Mouse (Mus musculus): Measurements from ENCODE around the gene Nmur1. TPM values are rescaled to one million over a fixed set of nuclear protein-coding genes. Genes with fewer than 3 reads are reported as not detected.

Gene Nmur1
- 1 to 10 TPM; 4.6 to 6.0 TPM for polyA plus RNA-seq (2017; shearing (Covaris generic))

GRCm38 (mm10) chr1:86426128-86426527 lies at the start of gene Nmur1, which contains the start of gene Tex44:
TSS of gene Nmur1 (minus strand) at chr1:86426228.
TSS of gene Tex44 (plus strand) at chr1:86426329.

DNA sequence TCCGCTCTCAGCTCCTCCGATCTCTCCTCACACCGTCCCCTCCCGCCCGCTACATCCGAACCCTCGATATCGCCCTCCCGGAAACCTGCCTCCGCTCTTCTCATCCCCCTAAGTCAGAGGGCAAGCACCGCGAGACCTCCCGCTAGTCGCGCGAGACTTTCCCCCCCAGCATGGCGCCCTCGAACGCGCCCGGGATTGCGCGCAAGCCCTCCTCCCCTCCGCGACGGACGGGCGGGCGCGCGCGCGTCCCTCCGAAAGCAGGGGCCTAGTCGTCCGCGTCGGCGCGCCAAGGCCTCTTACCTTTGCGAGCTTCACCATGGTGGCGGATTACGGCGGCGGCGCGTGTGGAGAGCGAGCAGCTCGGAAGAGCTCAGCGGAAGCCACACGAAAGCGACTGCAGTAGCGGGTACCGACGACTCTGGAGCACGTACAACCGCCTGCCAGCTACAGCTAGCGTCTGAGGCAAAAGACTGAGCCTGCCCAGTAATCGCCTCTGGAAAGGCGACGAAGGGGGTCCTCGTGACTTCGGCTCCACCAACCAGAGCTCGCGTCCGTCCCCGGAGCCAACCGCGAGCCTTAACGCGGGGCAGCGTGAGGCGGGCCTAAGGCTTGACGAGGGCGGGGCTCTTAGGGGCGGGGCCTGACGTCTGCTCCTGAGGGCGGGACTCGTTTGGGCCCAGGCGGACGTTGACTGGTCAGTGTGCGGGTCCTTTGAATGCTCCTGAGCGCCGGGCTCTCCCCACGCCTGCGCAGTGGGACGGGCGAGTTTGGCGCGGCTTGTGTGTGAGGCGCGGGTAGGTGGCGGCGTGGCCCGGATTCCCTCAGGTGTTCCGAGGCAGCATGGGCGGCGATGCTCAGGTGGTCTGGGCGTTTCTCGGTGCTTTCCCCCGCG lies 66.9 kb downstream of the Nmur1 start, which contains the start of gene Ncl:
Ncl (minus strand) TSS at position 495 of the 892 bp plus-strand sequence.

Other genes with a start within 250 kb of the Nmur1 start
- gene B3gnt7, start 123.4 kb downstream of the Nmur1 start, polyA plus RNA-seq (2017; shearing (Covaris generic)): under 1 TPM; 0.07 to 0.18 TPM
- 100 to 1,000 TPM; 395 to 527 TPM for gene Ncl, start 66.8 kb downstream of the Nmur1 start, polyA plus RNA-seq (2017; shearing (Covaris generic))
- gene Tex44, start 101 bp upstream of the Nmur1 start, polyA plus RNA-seq (2017; shearing (Covaris generic)): not detected
- gene Ptma, start 100.5 kb upstream of the Nmur1 start, polyA plus RNA-seq (2017; shearing (Covaris generic)): 1,000 to 10,000 TPM; 1,702 to 1,935 TPM
- 10 to 100 TPM; 49.3 to 57.7 TPM for gene Pde6d, start 156.4 kb upstream of the Nmur1 start, polyA plus RNA-seq (2017; shearing (Covaris generic))
- gene Cops7b, start 156.7 kb upstream of the Nmur1 start, polyA plus RNA-seq (2017; shearing (Covaris generic)): 10 to 100 TPM; 26.6 to 26.8 TPM
- not detected for gene Nppc, start 244.3 kb upstream of the Nmur1 start, polyA plus RNA-seq (2017; shearing (Covaris generic))

All from activated CD4-positive, CD25-positive, alpha-beta regulatory T cell (primary cell).